Mouse (Mus musculus) testis, adult 2 months (tissue): ENCODE measurements around the gene Galnt18. TPM values are rescaled to one million over a fixed set of nuclear protein-coding genes. Genes with fewer than 3 reads are reported as not detected.

Experiments used
- H3K27ac ChIP-seq: fragments of 200-500 bp; 2 replicates; pipeline ENCODE4 v1.5.1; 2012; ENCODE audit warnings: low read depth, low read length; ENCODE audit not compliant: control insufficient read depth, insufficient read depth
- H3K27me3 ChIP-seq: fragments of 200-500 bp; 2 replicates; pipeline ENCODE4 v1.6.1; 2012; ENCODE audit warnings: mild to moderate bottlenecking, low read length, moderate library complexity; ENCODE audit not compliant: control insufficient read depth, insufficient read depth
- H3K36me3 ChIP-seq: fragments of 200-500 bp; 2 replicates; pipeline ENCODE4 v1.6.1; 2012; ENCODE audit warnings: mild to moderate bottlenecking, low read length; ENCODE audit not compliant: control insufficient read depth, insufficient read depth
- H3K4me1 ChIP-seq: fragments of 200-500 bp; 2 replicates; pipeline ENCODE4 v1.6.1; 2012; ENCODE audit warnings: low read length; ENCODE audit not compliant: control insufficient read depth, insufficient read depth
- H3K4me3 ChIP-seq: fragments of 200-500 bp; 2 replicates; pipeline ENCODE4 v1.5.1; 2012; ENCODE audit warnings: low read depth, mild to moderate bottlenecking, low read length, moderate library complexity, mixed read lengths; ENCODE audit not compliant: control insufficient read depth
- CTCF ChIP-seq: fragments of 200-500 bp; IDR thresholded peaks from 2 replicates; pipeline ENCODE4 v1.5.1; 2012; ENCODE audit warnings: low read depth, mild to moderate bottlenecking, inconsistent platforms, low read length, moderate library complexity; ENCODE audit not compliant: control insufficient read depth, insufficient read depth, insufficient replicate concordance
- POLR2A ChIP-seq: fragments of 200-500 bp; IDR thresholded peaks from 2 replicates; pipeline ENCODE4 v1.6.1; 2012; ENCODE audit warnings: low read depth, mild to moderate bottlenecking, inconsistent platforms, low read length, moderate library complexity; ENCODE audit not compliant: control insufficient read depth
- polyA plus RNA-seq: library from polyadenylated mRNA; depleted of rRNA; stranded (reverse); fragments of >200 nt; gene quantifications from 2 replicates; pipeline ENCODE4 v1.2.3, GENCODE M21; 2012

Gene Galnt18
- polyA plus RNA-seq, 1 experiment: 3.3 TPM

- peaks cover 2% of the 10 kb centered on the region for H3K4me1 ChIP-seq
- H3K27ac ChIP-seq: no peak overlapping the region
- H3K4me3 ChIP-seq: no peak overlapping the region
- H3K36me3 ChIP-seq: no peaks in the 10 kb centered on the region
- TF ChIP-seq CTCF (no peak), POLR2A (no peak)
- no peaks in the 10 kb centered on the region for H3K27me3 ChIP-seq
Measured at GRCm38 (mm10) chr7:111492242-111492949, 287.4 kb downstream of the Galnt18 start.

GRCm38 (mm10) chr7:111491566-111491965, 288.2 kb downstream of the Galnt18 start:
- Histone ChIP-seq H3K36me3 (no peaks in the 10 kb centered on the region), H3K4me1 (peaks cover 2% of the 10 kb centered on the region), H3K27ac (no peak overlapping the region), H3K4me3 (no peak overlapping the region), H3K27me3 (no peaks in the 10 kb centered on the region)
- TF ChIP-seq POLR2A (no peak), CTCF (no peak)

- H3K27ac ChIP-seq: no peak overlapping the region
- no peaks in the 10 kb centered on the region for H3K36me3 ChIP-seq
- no peak for TF ChIP-seq CTCF
- no peak for TF ChIP-seq POLR2A
- H3K4me3 ChIP-seq: no peak overlapping the region
- peaks cover 2% of the 10 kb centered on the region for H3K4me1 ChIP-seq
- no peaks in the 10 kb centered on the region for H3K27me3 ChIP-seq
Measured at GRCm38 (mm10) chr7:111486811-111487333, 292.9 kb downstream of the Galnt18 start.

GRCm38 (mm10) chr7:111483896-111484295, 295.9 kb downstream of the Galnt18 start:
- no peaks in the 10 kb centered on the region for H3K4me1 ChIP-seq
- no peak overlapping the region for H3K27ac ChIP-seq
- no peak for TF ChIP-seq CTCF
- TF ChIP-seq POLR2A: no peak
- H3K4me3 ChIP-seq: no peak overlapping the region
- no peaks in the 10 kb centered on the region for H3K36me3 ChIP-seq
- H3K27me3 ChIP-seq: no peaks in the 10 kb centered on the region

- Histone ChIP-seq H3K27ac (no peak overlapping the region), H3K36me3 (no peaks in the 10 kb centered on the region), H3K4me1 (no peaks in the 10 kb centered on the region), H3K4me3 (no peak overlapping the region), H3K27me3 (no peaks in the 10 kb centered on the region)
- TF ChIP-seq POLR2A (no peak), CTCF (no peak)
Measured at GRCm38 (mm10) chr7:111483321-111483720, 296.5 kb downstream of the Galnt18 start.

- TF ChIP-seq POLR2A (no peak), CTCF (no peak)
- Histone ChIP-seq H3K27me3 (no peaks in the 10 kb centered on the region), H3K4me1 (no peaks in the 10 kb centered on the region), H3K36me3 (no peaks in the 10 kb centered on the region), H3K27ac (no peak overlapping the region), H3K4me3 (no peak overlapping the region)
Measured at GRCm38 (mm10) chr7:111467715-111468114, 312.1 kb downstream of the Galnt18 start.

- H3K4me1 ChIP-seq: no peaks in the 10 kb centered on the region
- TF ChIP-seq CTCF (no peak), POLR2A (no peak)
- H3K27me3 ChIP-seq: no peaks in the 10 kb centered on the region
- H3K27ac ChIP-seq: no peak overlapping the region
- H3K4me3 ChIP-seq: no peak overlapping the region
- no peaks in the 10 kb centered on the region for H3K36me3 ChIP-seq
Measured at GRCm38 (mm10) chr7:111466720-111467119, 313.1 kb downstream of the Galnt18 start.

GRCm38 (mm10) chr7:111466121-111466520, 313.7 kb downstream of the Galnt18 start:
- Histone ChIP-seq H3K27me3 (no peaks in the 10 kb centered on the region), H3K4me1 (no peaks in the 10 kb centered on the region), H3K4me3 (no peak overlapping the region), H3K27ac (no peak overlapping the region), H3K36me3 (no peaks in the 10 kb centered on the region)
- TF ChIP-seq CTCF: no peak
